Mouse (Mus musculus) heart, adult 8-10 months (tissue): ENCODE results near the gene Krt72. TPM values are rescaled to one million over a fixed set of nuclear protein-coding genes. Genes with fewer than 3 reads are reported as not detected.

Experiments used
- DNase-seq: peaks from one replicate; pipeline ENCODE4 v3.0.0; 2022; ENCODE audit warnings: low spot score
- total RNA-seq, 4 experiments: library from RNA; stranded (reverse); gene quantifications; 2 replicates each; pipeline ENCODE4 v1.2.4; 2022

The Krt72 gene
- total RNA-seq: not detected

- no peak for DNase-seq
Observed at GRCm38 (mm10) chr15:101786360-101786759, at the start of gene Krt72. Krt72 (minus strand) TSS chr15:101786460.

DNA sequence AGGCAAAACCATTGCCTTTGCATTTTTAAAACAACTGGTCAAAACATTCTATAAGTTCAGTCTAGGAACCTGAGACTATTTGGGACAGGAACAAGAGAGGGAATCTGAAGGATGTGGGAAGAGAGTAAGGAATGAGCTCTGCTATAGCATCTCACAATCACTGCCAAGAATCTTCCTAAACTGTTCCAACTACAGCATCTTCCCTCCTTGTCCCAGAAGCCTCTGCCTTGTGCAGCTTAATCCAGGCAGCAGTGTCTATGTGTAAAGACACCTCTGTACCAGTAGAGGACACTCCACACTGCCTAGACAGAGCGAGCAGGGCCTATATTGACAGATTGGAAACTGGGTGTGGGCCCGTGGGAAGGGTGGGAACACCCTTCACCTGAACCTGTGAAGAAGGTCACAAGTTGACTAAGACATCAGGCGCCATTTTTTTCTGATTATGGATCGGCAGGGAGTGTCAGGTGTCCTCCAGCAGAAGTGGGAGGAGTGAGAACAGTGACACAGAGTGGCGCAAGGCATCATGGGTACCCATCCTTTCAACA is 48.6 kb upstream of the Krt72 start:
- DNase-seq: no peak

DNA sequence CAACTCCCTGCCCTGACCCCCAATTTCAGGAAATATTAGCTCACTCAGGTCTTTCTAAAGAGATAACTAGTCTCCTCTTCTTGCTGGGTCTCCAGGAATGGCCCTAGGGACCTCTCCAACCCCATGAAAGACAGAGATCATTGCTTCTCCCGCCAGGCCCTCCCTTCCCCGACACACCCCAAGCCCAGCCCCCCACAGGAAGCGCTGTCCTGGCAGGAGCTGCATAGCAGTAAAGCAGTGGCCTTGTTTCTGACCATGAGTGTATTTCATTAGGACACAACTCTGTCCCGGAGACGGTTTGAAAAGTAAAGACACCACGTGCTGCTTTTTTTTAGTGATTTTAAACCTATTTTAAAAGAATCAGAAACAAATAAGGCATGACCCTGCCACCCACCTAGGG is 46.9 kb upstream of the Krt72 start:
- DNase-seq: no peak

GRCm38 (mm10) chr15:101829441-101829840 is 43.2 kb upstream of the Krt72 start:
- DNase-seq: no peak

DNA sequence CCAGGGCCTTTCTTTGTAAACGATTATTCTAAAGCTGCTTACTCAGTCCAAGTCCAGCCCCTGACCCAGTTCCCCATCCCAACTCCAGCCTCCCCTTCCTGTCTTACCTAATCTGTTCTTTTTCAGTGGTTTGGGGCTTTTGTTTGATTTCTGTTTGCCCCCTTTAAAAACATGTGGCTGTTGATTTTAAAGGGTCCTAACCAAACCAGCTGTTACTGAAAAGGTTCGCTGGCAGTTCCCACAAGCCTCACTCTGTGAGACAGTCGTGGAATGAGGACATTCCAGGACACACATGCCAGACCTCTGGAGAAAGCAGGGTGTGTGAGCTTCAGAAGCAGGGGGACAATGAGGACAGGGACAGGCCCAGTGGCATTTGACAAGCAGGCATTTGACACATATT is 35.5 kb upstream of the Krt72 start:
- DNase-seq: no peak

DNA sequence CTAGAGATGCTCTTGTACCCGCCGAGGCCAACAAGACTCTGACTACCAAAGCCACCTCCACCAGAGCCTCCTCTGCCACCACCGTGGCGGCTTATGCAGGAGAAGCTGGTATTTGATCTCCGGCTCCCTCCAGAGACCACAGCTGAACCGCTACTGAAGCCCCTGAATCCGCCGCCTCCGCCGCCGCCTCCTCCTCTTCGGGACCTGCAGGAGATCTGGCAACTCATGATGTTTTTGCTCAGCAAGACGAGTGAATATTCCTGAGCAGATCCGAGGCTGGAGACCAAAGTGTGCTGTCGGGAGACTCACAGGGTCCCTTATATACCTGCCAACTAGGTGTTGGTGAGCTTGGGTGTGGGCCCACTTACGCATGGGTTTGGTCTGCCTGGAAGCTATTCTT is 31.6 kb upstream of the Krt72 start, which contains the start of gene Krt2:
Gene Krt2, minus strand, starts transcription at position 295 of the 400 bp plus-strand sequence.
- no peak for DNase-seq

- DNase-seq: no peak
Observed at GRCm38 (mm10) chr15:101803052-101803822, 17.0 kb upstream of the Krt72 start.

- DNase-seq: no peak
Observed at GRCm38 (mm10) chr15:101802296-101802835, 16.1 kb upstream of the Krt72 start, which contains the start of gene Krt73. Krt73 (minus strand) TSS chr15:101802346.

GRCm38 (mm10) chr15:101790867-101791266 is 4.6 kb upstream of the Krt72 start:
- no peak for DNase-seq

GRCm38 (mm10) chr15:101773420-101773819 is 12.8 kb downstream of the Krt72 start:
- no peak for DNase-seq

GRCm38 (mm10) chr15:101772711-101773081 is 13.6 kb downstream of the Krt72 start:
- DNase-seq: peak; percentile 83

DNA sequence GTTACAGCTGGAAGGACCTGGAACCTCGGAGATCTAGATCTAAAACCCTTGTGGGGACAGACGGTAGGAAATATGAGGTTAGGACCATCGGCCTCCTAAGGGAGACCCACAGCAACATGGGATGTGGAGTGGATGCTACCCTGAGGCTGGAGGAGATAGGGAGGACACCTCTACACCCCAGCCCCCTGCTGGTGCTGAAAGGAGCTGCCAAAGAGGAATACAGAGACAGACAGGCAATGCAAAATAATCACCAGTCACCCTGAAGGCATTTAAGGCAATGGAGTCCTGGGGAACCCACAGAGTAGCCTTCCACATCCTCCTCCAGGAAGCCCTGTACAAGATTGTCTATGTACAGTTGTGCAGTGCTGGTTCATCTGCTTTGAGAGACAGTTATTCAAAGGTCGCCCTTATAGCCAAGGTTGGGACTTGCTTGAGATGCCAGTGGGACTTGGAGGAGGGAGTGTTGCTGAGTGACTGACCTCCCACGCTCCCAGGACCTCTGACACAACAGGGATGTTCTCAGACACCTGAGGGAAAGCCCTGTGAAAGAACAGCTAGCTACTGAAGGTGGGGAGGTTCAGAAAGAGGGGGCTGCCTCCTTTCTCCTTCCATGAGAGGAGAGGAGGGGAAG is 14.1 kb downstream of the Krt72 start:
- DNase-seq: no peak

DNA sequence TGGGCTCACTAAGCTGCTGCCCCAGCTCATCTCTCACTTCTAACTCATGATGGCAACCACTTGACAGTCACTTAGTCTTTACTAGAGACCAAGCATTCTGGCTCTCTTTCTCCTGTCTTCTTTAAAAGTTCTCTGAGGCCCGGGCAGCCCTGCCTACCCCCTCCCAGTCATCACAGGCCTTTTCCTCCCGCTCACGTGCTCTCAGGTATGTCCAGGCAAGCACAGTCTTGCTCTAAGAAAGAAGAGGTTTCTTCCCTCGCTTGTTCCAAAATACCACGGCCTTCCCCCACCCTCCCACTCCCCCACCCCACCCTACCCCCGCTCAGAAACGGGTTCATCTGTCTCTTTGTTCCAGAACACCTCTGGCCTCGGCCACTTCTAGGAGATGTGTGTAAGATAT is 16.0 kb downstream of the Krt72 start:
- no peak for DNase-seq

DNA sequence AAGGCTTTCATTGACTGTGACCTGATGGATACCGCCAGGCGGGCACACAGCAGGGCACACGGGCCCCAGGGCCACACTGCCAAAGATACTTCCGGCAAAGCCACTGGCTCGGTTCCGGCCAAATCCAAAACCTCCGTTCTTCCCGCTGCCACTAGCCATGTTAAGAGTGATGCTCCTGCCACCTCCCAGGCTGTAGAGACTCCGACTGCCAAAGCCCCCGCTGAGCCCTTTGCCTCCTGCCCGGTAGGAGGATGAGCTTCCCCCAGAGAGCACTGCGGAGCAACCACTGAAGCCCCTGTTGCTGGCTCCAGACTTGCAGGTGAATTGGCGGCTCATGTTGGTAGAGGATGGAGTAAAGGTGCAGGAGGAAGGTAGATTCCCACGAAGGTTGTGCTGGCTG is 43.5 kb downstream of the Krt72 start, which contains the start of gene Krt71:
Gene Krt71, minus strand, starts transcription at position 399 of the 400 bp plus-strand sequence.
- no peak for DNase-seq

DNA sequence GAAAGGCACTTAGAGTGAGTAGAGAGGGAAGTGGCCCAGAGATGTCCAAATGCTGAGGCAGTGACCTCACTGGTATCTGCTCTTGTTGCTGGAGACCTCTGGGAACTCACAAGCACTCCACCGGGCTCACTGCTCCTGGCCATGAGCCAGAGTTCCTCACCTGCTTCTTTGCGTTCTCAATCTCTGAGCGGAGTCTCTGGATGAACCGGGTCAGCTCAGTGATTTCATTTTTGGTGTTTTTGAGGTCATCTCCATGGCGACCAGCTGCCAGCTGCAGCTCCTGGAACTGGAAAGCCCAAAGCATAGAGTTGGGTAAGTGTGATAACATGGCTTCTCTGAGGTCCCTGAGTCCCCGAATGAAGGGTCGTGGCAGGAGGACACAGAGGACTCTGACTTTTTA is 48.5 kb downstream of the Krt72 start:
- DNase-seq: no peak

- DNase-seq: no peak
Observed at GRCm38 (mm10) chr15:101730653-101731052, 55.6 kb downstream of the Krt72 start.

Other genes starting within 250 kb of the Krt72 start
- not detected for gene Krt82, start 235.8 kb downstream of the Krt72 start, total RNA-seq
- not detected for gene Krt90, start 223.5 kb downstream of the Krt72 start, total RNA-seq
- gene Krt75, start 212.6 kb downstream of the Krt72 start, total RNA-seq: not detected
- gene Gm5414, start 158.3 kb downstream of the Krt72 start, total RNA-seq: not detected
- not detected for gene Gm5478, start 139.1 kb downstream of the Krt72 start, total RNA-seq
- gene Krt6b, start 106.2 kb downstream of the Krt72 start, total RNA-seq: not detected
- gene Krt6a, start 92.2 kb downstream of the Krt72 start, total RNA-seq: not detected
- under 1 TPM in 1 of 4 experiments, not detected in 3; 0.40 TPM for gene Krt5, start 73.6 kb downstream of the Krt72 start, total RNA-seq
- gene Krt71, start 43.4 kb downstream of the Krt72 start, total RNA-seq: not detected
- gene Krt73, start 15.9 kb upstream of the Krt72 start, total RNA-seq: not detected
- gene Krt2, start 31.7 kb upstream of the Krt72 start, total RNA-seq: not detected
- not detected for gene Krt1, start 64.3 kb upstream of the Krt72 start, total RNA-seq
- not detected for gene Krt77, start 83.2 kb upstream of the Krt72 start, total RNA-seq
- gene Krt76, start 106.5 kb upstream of the Krt72 start, total RNA-seq: not detected
- not detected for gene Krt4, start 138.3 kb upstream of the Krt72 start, total RNA-seq
- not detected for gene Krt79, start 153.9 kb upstream of the Krt72 start, total RNA-seq
- gene Krt78, start 167.8 kb upstream of the Krt72 start, total RNA-seq: under 1 TPM in 1 of 4 experiments, not detected in 3; 0.06 TPM
- gene Krt8, start 218.0 kb upstream of the Krt72 start, total RNA-seq: 1 to 10 TPM in 3 of 4 experiments, under 1 TPM in 1; 0.92 to 3.0 (median 1.5) TPM
- gene Krt18, start 241.7 kb upstream of the Krt72 start, total RNA-seq: 1 to 10 TPM; 1.9 to 3.9 (median 2.5) TPM